Mouse (Mus musculus) CH12.LX (cell line): ENCODE measurements around the gene Fam53a.

Source experiments
- CTCF ChIP-seq, 2 experiments: IDR thresholded peaks in 1 of 2; conservative IDR thresholded peaks in 1 of 2; 2 replicates each; pipeline ENCODE4 v1.5.1; 2011 to 2012; ENCODE audit warnings: low read depth in 2 of 2, low read length in 2 of 2, improper control_type of control experiment in 1 of 2, inconsistent platforms in 1 of 2, mild to moderate bottlenecking in 1 of 2, moderate library complexity in 1 of 2
- E2F4 ChIP-seq: IDR thresholded peaks from 2 replicates; pipeline ENCODE4 v1.6.1; 2011; ENCODE audit warnings: low read depth, low read length, improper control_type of control experiment; ENCODE audit not compliant: insufficient replicate concordance
- HCFC1 ChIP-seq: IDR thresholded peaks from 2 replicates; pipeline ENCODE4 v1.6.1; 2012; ENCODE audit warnings: low read depth, mild to moderate bottlenecking, inconsistent platforms, low read length, improper control_type of control experiment
- MEF2A ChIP-seq: IDR thresholded peaks from 2 replicates; pipeline ENCODE4 v1.6.1; 2014; ENCODE audit warnings: low read depth, mild to moderate bottlenecking, inconsistent platforms, low read length, improper control_type of control experiment, borderline replicate concordance
- NELFE ChIP-seq: IDR thresholded peaks from 2 replicates; pipeline ENCODE4 v1.6.1; 2011; ENCODE audit warnings: low read depth, low read length, improper control_type of control experiment
- NRF1 ChIP-seq: IDR thresholded peaks from 2 replicates; pipeline ENCODE4 v1.6.1; 2014; ENCODE audit warnings: low read depth, mild to moderate bottlenecking, inconsistent platforms, low read length, improper control_type of control experiment, moderate library complexity
- POLR2A ChIP-seq: IDR thresholded peaks from 2 replicates; pipeline ENCODE4 v1.6.1; 2011; ENCODE audit warnings: low read depth, mild to moderate bottlenecking, improper control_type of control experiment, low read length
- SIN3A ChIP-seq: IDR thresholded peaks from 2 replicates; pipeline ENCODE4 v1.6.1; 2012; ENCODE audit warnings: low read length, improper control_type of control experiment, inconsistent platforms
- ZC3H11A ChIP-seq: IDR thresholded peaks from 2 replicates; pipeline ENCODE4 v1.6.1; 2012; ENCODE audit warnings: low read depth, mild to moderate bottlenecking, inconsistent platforms, low read length, improper control_type of control experiment
- ZNF384 ChIP-seq: IDR thresholded peaks from 2 replicates; pipeline ENCODE4 v1.6.1; 2012; ENCODE audit warnings: low read depth, low read length, improper control_type of control experiment, inconsistent platforms

DNA sequence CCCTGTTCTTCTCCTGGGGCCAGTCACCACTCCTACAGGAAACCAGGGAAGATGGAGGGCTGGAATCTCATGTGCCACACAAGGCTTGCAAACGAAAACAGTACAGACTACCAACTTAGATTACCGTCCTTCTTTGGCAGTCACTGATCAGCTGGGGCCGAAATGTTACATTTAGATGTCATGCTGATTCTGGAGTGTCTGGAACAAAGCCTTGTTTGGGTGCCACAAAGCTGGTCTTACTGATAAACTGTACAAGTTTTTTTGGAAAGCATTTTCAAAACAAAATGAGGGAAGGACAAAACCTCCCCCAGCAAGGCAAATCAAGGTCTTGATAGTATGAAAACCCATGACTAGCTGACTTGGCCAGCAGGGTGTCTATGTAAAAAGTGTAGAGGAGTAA is 5.7 kb downstream of the Fam53a start:
- TF ChIP-seq ZC3H11A: no peak
- TF ChIP-seq CTCF (conservative IDR thresholded peaks at IDR 0.05 in 1 of 2, IDR thresholded peaks at IDR 0.05 in 1 of 2; ENCODE audit: low read depth in 2 of 2, low read length in 2 of 2): no peak
- TF ChIP-seq E2F4: no peak
- TF ChIP-seq NELFE: no peak
- TF ChIP-seq SIN3A: no peak
- no peak for TF ChIP-seq ZNF384
- no peak for TF ChIP-seq MEF2A
- TF ChIP-seq POLR2A: no peak
- no peak for TF ChIP-seq NRF1
- TF ChIP-seq HCFC1: no peak
